Mouse (Mus musculus): ENCODE measurements around the gene 1600014C23Rik.

1600014C23Rik gene

GRCm38 (mm10) chr17:45723732-45724573 lies 9.7 kb downstream of the 1600014C23Rik start:
- peak; percentile 91 for DNase-seq

DNA sequence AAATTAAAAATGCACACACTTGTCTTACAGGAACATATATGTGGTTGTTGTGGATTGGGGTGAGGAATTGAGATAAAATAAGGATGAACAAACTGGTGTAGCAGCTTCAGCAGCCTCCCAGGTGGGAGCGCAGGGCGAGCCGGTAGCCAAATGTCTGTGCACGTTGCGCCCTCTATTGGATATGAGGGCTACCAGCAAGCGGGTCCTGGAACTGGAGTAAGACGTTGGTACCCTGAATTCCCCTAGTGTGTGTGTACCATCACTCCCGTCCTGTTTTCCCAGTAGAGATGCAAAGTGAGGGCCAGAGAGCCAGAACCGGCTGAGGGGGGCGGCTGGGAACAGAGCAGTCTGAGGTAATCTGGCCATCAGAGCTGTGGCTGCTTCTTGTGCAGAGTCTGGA lies 15.3 kb downstream of the 1600014C23Rik start:
- DNase-seq, result peak; percentile 84

GRCm38 (mm10) chr17:45711525-45711924 lies 22.1 kb downstream of the 1600014C23Rik start:
- DNase-seq, result no peak

- DNase-seq, result no peak
Observed at GRCm38 (mm10) chr17:45710407-45710806, 23.2 kb downstream of the 1600014C23Rik start.

- DNase-seq, result no peak
Observed at GRCm38 (mm10) chr17:45709829-45710228, 23.8 kb downstream of the 1600014C23Rik start.

- no peak for DNase-seq
Observed at GRCm38 (mm10) chr17:45708179-45708578, 25.5 kb downstream of the 1600014C23Rik start.

DNA sequence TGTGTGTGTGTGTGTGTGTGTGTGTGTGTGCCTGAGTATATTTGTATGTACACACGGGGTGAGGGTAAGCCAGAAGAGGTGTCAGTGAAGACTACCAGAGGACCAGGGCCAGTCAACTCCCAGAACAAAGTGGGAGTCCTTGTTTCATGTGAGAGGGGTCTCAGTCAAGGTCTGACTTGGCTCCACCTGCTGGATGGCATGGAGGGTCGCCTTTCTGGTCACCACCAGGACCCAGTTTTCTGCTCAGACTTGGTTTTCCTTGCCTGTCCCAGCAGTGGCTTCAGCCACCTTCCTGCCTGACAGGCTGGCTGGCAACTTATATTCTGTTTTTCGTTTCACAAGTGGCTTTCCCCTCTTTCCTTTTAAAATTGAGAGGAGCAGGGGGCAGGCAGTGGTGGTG lies 26.3 kb downstream of the 1600014C23Rik start:
- no peak for DNase-seq

DNA sequence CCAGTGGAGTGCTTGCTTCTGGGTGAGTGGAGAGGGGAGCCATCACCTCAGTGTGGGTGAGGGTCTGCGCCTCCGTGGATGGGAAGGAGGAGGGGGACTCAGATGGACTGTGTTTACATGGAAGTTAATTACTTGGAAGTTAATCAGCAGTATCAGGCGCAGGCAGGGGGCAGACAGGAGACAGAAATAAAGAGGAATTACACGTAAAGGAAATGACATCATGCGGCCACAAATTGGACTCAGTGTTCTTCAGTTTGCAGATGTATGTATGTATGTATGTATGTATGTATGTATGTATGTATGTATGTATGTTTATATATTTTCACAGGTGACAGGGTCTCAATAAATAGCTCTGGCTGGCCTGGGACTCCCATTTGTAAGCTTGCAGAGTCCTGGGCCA lies 26.8 kb downstream of the 1600014C23Rik start:
- DNase-seq, result no peak

GRCm38 (mm10) chr17:45703187-45703586 lies 30.5 kb downstream of the 1600014C23Rik start:
- DNase-seq, result no peak

DNA sequence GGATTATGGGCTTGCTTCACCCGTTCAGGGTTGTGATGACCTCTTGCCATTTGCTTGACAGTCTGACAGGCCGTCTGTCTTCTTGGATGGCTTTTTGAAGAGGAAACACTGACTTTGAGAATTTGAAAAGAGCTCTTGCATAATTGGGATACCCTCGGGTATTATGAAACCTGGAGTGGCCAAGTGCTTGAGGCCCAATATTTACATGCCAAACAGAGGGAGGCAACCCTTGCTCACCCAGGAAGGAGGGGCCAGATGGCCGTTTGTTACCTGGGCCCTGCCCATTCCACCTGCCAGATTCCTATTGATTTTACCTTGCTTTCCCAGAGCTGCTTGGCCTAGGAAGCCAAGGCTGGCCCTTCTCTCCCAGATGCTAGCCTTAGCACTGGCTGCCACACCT lies 31.4 kb downstream of the 1600014C23Rik start:
- DNase-seq, result no peak

- no peak for DNase-seq
Observed at GRCm38 (mm10) chr17:45701236-45701591, 32.4 kb downstream of the 1600014C23Rik start.

DNA sequence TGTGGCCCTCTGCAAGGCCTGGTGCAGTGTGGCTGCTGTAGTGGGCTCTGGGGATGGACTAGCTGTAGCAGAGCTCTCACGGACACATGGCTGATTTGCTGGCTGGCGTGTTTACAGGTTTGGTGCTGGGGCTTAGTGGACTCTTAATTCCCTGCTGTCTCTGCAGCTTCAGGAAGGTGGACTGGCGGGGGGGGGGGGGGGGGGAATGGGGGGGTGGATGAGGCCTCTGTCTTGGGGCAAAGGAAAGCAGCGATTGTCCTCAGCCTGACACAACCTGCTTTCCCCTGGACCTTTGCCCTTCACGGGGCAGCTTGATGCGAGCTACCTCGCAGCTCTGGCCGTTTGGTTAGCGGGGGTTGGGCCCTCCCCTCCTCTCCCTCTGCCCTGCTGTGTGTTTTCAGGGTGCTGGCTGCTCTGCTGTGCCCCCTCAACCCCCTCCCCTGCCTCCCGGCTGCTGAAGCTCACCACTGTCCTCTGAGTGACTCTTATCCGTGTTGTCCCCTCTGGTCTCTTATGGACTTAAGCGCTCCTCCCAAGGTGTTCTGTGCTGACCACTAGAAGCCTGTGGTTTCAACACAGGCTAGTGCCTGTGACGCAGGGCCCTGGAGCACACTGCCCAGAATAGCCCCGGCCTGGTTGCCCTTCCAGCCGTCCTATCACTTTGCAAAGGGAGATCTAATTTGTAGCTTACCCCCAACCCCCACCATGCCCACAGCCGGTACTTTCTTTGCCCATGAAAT lies 33.0 kb downstream of the 1600014C23Rik start:
- DNase-seq, result peak; percentile 51

GRCm38 (mm10) chr17:45699039-45699740 lies 34.5 kb downstream of the 1600014C23Rik start:
- DNase-seq, result no peak

DNA sequence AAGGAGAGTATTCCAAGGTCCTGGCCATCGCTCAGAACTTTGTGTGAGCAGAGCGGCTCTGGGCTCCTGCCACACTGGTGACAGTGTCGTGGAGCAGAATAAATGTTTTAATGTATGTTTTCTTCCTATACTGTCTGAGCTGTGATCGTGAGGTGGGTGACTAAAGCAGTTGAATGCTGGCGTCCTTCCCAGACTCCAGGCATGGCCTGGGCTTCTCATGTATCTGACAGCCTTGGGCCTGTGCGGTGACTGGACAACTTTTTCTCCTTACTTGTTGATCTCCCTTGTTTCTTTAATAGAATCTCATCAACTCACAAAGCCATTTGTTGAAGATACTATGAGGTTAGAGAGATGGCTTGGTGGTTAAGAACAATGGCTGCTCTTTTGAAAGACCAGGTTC lies 35.3 kb downstream of the 1600014C23Rik start:
- no peak for DNase-seq

DNA sequence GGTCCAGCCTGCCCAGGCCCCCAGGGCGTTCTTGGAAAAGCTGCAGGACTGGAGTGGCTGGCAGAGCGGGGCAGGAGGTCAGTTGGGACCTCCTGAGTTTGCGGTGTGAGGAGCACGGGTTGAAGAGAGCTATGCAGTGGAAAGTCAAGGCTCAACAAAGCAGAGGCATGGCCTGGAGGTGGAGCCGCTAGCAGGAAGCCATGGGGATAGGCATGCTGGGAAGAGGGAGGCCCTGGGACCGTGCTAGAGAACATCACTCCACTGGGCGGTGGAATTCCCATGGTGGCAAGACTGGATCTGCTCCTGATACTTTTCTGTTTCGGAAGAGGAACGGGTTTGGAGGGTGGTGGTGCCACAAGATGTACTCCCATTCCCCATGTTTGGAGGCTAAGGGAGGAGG lies 36.7 kb downstream of the 1600014C23Rik start:
- DNase-seq, result no peak

DNA sequence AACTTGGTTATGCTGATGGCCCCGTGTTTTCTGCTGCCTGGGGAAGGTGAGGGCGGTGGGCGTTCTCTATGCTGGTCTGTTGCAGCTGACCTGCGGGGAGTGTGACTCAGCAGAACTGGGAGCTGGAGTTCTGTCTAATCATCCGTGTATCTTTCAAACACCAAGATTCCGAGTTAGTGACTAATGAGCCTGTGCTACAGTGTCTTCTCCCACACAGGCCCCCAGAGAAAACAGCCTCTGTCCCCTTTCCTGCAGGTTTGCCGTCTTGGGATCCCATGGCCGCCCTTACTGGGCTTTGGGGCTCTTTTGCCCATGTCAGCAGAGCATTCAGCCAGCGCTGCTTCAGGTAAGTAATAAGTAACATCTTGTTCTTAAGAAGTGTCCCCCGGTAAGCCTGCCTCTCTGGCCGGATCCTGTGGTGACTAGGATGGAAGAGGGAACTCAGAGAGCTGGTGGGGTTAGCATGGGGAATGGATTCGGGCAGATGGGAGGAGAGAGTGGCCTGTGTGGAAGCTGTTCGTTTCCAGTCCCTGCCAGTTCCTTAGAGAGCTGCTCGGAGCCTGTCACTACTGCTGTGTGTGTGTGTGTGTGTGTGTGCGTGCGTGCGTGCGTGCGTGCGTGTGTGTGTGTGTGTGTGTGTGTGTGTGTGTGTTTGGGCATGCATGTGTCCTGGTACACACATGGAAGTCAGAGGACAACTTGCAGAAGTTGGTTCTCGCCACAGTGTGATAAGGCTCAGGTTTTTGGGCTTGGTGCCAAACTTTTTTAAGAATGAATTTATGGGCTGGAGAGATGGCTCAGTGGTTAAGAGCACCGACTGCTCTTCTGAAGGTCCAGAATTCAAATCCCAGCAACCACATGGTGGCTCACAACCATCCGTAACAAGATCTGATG lies 38.2 kb downstream of the 1600014C23Rik start:
- peak; percentile 46 for DNase-seq

DNA sequence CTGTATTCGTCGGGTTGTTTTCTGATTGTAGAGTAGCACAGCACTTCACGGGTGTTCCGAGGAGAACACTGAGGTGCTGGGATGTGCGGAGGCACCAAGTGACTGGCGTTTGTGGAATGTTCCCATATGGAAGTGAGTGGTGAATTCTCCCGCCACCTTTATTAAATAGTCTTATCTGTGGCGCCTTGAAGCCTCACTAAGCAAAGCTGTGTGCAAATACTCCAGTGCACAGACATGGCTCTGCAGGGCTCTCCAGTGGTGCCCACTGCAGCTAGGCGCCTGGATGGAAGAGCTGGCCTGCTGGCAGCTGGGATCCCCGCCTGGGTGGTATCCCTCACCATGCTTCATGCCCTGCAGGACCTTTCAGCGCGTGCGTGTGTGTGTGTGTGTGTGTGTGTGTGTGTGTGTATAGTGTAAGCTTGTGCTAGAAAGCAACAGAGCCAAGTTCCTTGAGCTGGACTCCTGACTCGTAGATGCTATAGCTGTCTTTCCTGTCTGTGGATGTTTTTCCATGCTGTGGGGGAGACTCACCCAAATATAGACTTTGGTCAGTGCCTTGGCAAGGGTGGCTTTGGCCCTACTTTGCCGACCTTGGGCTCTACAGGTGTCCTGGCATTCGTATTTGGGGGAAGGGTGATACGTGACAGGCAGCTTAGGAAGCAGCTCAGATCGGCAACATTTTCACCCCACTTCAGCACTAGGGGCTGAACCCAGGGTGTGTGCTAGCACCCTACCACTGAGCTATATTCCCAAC lies 39.7 kb downstream of the 1600014C23Rik start:
- no peak for DNase-seq

DNA sequence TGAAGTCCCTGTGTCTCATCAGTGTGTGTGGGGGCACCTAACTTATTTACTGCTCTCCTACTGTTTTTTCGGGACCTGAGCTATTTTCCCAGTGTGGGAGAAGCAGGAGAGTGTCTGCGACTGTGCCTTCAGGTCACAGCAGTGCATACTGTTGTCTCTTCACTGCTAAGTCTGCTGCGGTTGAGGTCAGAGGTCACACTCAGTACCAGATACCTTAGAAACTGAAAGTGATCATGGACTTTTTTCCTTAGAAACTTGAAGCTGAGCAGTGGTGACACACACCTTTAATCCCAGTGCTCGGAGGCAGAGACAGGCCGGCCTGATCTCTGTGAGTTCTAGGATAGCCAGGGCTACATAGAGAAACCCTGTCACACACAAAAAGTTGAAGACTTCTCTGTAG lies 41.5 kb downstream of the 1600014C23Rik start:
- DNase-seq, result no peak

- DNase-seq, result no peak
Observed at GRCm38 (mm10) chr17:45690044-45690443, 43.6 kb downstream of the 1600014C23Rik start.

DNA sequence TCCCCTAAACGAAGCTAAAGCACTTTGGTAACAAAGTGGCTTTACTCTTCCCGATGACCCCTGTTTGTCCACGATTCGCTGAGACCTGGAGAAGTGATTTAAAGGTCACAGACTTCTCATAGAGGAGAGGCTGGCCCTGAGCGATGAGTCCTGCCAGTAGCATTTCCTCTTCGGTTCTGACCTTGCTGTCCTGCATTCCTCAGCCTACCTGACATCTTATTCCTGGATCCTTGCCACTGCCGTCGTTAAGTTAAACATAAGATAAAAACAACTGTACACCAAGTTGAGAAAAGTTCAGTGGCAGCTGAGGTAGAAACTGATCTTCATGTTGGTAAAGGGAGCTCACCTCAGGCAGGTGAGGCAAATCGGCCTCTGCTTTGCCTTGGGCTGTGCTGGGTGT lies 44.5 kb downstream of the 1600014C23Rik start:
- no peak for DNase-seq

- no peak for DNase-seq
Observed at GRCm38 (mm10) chr17:45686716-45687115, 46.9 kb downstream of the 1600014C23Rik start, which contains the start of gene Tmem63b. TSS of gene Tmem63b (minus strand) at chr17:45686905.

All from kidney, postnatal 10 days (tissue).